Mouse (Mus musculus): Measurements from ENCODE around the gene Gm26920. TPM values are rescaled to one million over a fixed set of nuclear protein-coding genes. Genes with fewer than 3 reads are reported as not detected.

Gm26920 gene
- polyA plus RNA-seq, 1 experiment = 0.15 TPM

DNA sequence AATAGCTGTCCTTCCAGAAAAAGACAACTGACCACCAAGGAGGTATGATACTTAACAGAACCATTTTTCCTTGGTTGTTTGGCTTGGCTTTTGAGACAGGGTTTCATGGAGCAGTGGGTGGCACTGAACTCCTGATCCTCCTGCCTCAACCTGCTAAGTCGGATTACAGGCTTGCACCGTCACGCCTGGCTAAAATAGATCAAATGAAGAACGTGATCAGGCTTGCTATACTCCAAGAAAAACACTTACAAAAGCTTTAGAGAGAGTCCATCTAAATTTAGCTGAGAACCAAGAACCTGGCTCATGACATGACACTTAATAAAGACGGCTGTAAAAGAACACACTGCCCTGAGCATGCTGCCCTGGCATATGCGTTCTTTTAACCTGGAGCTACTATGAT is 29.9 kb downstream of the Gm26920 start:
- peak; percentile 95 for DNase-seq (ENCODE audit: low read depth)

- DNase-seq (ENCODE audit: low read depth) = no peak
Measured at GRCm38 (mm10) chr7:30053591-30053990, 36.6 kb downstream of the Gm26920 start.

DNA sequence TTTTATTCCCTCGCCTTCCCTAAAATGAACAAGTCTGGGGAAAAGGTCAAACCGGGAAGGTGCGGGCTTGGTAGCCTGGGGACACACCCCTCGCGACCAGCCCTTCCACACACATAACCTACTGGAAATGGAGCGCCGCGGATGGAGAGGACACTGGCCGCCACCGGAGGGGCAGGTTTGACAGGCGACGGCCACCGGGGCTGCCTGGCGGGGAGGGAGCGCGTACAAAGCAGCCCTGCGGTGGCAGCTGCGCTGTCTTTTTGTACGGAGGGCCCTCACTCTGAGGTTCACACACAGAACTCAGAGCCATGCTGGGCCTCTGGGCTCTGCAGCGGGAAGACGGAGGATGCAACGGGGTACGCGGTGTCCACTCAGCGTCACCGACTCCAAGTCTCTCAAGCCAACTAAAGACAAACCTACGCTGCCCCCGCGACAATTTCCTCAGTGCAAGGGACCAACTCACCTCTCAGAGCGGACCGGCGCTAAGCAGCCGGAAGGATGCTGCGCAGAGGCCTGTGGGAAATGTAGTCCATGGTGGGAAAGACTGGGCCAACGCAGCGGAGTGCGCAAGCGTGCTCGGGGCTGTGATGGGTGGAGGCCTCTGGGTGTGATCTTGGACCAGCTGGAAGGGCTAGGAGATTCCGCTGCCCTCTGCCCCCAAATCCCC is 39.2 kb downstream of the Gm26920 start, which contains the start of gene Zfp14:
TSS of gene Zfp14 (minus strand) at position 499 of the 667 bp plus-strand sequence.
- no peak for DNase-seq (ENCODE audit: low read depth)

DNA sequence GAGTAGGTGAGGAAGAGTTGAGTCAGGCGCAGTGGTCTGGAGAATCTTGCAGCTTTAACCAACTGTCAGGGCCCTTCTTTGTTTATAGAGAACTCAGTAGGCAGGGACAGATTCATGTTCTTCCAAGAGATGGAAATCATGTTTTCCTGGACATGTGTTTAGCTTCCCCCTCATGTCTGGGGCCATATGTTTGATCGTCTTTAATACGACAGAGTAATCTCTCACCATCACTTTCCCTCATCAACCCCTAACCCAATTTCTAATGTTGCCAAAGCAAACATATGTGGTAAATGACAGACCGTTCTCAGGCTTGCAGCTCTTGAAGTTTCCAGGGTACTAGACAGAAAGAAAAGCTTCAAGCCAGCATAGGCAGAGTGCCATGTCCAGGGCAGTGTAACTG is 42.1 kb downstream of the Gm26920 start:
- no peak for DNase-seq (ENCODE audit: low read depth)

DNA sequence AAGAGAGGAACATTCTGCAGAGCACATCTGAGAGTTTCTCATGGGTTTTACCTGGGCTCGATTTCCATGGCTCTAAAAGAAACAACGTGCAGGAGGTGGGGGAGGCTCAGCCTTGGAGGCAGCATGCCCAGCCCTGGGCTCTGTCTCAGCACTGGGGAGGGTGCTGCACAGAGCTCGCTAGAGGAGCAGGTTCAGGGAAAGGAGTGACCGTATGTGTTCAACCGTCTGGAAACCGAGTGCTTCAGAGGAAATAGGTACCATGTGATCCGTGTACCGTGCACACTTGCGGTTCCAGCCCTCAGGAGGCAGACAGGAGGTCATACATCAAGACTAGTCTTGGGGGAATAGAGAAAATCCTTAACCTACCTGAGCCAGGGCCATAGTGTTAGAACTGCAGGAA is 45.9 kb downstream of the Gm26920 start:
- DNase-seq (ENCODE audit: low read depth) = no peak

DNA sequence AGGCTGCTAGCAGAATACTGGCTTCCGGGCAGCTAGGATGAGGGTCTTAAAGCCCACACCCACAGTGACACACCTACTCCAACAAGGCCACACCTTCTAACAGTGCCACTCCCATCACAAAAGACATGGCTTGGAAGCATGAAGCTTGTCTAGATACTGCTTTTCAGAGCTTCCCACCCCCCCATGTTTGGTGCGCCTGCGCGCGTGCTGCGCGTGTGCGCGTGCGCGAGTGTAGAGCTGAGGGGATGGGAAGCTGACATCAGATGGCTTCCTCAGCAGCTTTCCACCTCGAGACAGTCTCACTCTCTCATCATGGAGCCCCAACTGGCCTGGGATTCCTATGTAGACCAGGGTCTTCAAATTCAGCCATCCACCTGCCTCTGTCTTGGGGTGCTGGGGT is 55.9 kb downstream of the Gm26920 start:
- no peak for DNase-seq (ENCODE audit: low read depth)

DNA sequence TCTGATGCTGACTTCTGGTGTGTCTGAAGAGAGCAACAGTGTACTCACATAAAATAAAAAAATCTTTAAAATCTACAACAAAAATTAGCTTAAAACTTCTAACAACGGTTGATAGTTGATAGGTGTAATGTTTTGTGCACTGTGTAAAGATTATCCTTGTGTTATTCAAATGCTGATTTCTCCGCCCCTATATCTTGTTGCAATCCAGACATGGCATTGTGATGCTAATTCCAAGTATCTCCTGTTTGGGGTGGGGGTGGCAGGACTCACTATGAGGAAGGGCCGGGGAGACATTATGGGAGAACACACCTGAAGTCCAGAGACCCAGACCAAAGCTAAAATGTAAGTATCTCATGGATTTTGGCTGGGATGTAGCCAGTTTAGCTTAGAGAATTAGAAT is 58.8 kb downstream of the Gm26920 start:
- no peak for DNase-seq (ENCODE audit: low read depth)

DNA sequence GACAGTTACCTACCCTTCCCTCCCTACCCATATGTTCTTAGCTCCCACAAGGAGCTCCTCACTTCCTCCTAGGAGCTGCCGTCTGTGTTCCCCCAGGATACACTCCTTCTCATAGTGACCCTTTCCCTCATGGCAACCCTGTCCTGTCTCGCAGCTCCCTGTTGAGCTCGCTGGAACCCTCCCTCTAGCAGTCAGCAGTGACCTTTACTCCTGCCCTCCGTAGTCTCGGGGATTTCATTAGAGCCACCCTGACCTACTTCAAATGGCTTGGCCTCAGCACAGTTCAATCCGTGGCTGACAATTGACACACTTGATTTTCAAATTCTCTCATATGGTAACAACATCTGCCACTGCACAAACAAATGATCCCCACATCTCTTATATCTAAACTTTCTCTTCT is 59.5 kb downstream of the Gm26920 start:
- DNase-seq (ENCODE audit: low read depth) = no peak

GRCm38 (mm10) chr7:30028572-30028971 is 61.6 kb downstream of the Gm26920 start:
- DNase-seq (ENCODE audit: low read depth) = no peak

DNA sequence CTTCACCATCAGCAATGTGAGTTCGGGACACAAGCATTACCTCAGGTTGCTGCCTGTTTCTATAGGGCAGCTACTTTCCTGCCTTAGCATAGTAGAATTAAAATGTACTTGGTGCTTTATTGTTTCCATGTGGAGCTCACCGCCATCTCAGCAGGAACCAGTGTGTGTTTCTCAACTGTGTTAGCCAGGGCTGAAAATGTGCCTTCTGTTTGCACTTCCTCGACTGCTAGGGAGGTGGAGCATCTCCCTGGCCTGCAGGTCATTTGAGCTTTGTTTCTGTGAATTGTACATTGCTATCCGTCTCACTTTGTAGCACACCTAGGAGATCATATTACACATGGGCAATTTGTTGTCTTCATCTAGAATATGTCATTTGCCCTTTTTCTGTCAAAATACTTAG is 62.9 kb downstream of the Gm26920 start:
- no peak for DNase-seq (ENCODE audit: low read depth)

DNA sequence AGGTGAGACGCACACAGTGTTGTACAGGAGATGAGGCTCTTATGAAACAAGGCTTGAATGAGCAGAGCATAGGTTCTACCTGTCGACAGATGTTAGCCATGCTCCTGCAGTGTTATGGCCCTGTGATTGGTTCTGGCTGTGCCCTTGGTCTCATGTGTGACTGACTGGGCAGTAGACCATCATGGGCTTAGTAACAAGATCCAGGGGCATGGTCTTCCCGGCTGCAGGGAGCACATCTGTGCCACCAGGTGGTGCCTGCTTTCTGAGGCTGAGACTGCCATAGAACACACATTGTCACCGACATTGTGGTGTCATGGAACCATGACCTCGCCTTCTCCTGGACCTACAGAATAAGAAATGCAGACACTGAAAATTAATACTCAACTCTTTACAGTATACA is 64.9 kb downstream of the Gm26920 start:
- DNase-seq (ENCODE audit: low read depth) = no peak

DNA sequence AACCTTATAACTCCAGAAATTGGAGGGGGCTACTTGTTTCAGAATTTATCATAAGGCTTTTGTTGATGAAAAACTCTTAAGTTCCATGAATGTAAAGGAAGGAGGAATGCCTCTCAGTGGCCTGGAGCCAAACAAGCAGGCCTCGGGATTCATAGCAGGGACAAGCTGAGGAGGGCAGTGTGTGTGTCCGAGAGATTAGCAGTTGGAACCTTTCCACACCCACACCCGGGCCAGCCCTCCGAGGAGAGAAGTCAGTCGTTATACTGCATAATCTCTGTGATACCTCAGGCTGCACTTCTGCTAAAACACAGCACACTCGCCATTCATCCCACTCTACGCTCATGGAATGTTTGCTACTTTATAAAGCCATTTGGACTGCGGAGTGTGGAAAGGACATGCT is 66.4 kb downstream of the Gm26920 start:
- DNase-seq (ENCODE audit: low read depth) = no peak

GRCm38 (mm10) chr7:30023324-30023723 is 66.9 kb downstream of the Gm26920 start:
- DNase-seq (ENCODE audit: low read depth) = no peak

DNA sequence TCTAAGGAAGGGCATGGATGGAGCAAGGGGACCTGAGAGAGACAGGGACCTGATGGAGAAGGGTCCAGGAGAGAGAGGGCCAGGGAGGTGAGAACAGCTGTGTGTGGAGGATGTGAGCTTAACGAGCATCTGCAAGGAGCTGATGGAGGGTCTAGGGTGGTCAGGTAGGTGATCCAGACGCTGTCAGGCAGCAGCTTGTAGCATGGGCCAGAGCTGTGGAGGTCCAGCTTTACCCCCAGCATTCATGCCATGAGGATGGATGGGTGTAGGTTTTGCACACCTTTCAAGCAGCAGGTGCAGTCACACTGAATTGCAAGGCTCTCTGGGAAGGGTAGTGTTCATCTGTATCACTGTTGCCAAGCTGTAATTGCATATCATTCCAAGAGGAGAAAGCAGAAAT is 70.7 kb downstream of the Gm26920 start:
- DNase-seq (ENCODE audit: low read depth) = no peak

DNA sequence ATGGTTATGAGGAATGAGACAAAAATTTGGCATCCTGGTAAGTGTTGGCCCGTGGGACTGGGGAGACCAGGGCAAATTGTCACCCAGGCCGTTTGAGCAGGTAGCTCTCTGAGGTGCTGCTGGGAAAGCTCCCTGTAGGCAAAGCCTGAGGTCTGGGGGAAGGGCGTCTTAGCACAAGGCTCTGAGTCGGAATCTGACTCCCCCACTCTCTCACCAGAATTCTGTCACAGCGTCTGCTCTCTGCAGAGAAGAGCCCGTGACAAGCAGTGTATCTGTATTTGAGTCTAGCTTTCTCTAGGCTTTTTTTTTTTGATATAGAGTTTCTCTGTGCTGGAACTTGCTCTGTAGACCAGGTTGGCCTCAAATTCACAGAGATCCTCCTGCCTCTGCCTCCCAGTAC is 73.0 kb downstream of the Gm26920 start:
- no peak for DNase-seq (ENCODE audit: low read depth)

DNA sequence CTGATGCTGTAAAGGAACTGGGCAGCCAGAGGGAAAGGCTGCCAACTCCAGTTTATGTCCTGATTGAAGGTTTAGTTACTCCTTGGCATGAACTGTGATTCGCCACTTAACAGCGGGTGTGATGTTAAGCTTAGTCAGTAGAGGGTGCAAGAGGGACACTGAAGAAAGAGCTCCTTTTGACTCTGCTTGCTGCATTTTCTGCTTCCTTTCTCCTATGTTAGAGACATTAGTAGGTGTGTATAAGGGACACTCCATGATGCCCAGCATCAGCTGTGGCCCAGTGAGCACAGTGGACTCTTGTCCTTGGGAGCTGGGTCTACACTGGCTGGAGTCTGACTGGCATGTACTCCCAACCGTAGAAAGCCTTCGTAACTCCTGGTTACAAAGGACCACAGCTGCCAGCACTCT is 77.2 kb downstream of the Gm26920 start:
- no peak for DNase-seq (ENCODE audit: low read depth)

- no peak for DNase-seq (ENCODE audit: low read depth)
Measured at GRCm38 (mm10) chr7:30010551-30011195, 79.5 kb downstream of the Gm26920 start.

GRCm38 (mm10) chr7:30009321-30010085 is 80.7 kb downstream of the Gm26920 start:
- DNase-seq (ENCODE audit: low read depth) = no peak

GRCm38 (mm10) chr7:30008020-30008690 is 82.1 kb downstream of the Gm26920 start:
- no peak for DNase-seq (ENCODE audit: low read depth)

- no peak for DNase-seq (ENCODE audit: low read depth)
Measured at GRCm38 (mm10) chr7:30007601-30008000, 82.6 kb downstream of the Gm26920 start.

Measured in gonadal fat pad, adult 2 months (tissue).